Mouse (Mus musculus) hindbrain, embryonic 10.5 days (tissue): Measurements from ENCODE around the gene Lrrc1. TPM values are rescaled to one million over a fixed set of nuclear protein-coding genes. Genes with fewer than 3 reads are reported as not detected.

Source experiments
- polyA plus RNA-seq: library from polyadenylated mRNA; unstranded; fragments of >200 nt; fragmentation: Nextera tagmentation; extraction: Ambion mirVana; gene quantifications from 2 replicates; pipeline ENCODE4 v1.2.1, GENCODE M21; 2016

Gene Lrrc1
- polyA plus RNA-seq, 1 experiment from 2014 or later: 8.0 TPM

Other genes with a start within 250 kb of the Lrrc1 start
- 0.09 and 0.37 TPM in 2 replicates for gene Mlip, start 191.9 kb downstream of the Lrrc1 start, polyA plus RNA-seq
- 0.39 and 0.93 TPM in 2 replicates for gene Klhl31, start 91.6 kb upstream of the Lrrc1 start, polyA plus RNA-seq
- gene Gclc, start 209.7 kb upstream of the Lrrc1 start, polyA plus RNA-seq: 13.9 and 17.4 TPM in 2 replicates